Mouse (Mus musculus) liver, postnatal 0 days (tissue): ENCODE measurements around the gene Ahsa1. TPM values are rescaled to one million over a fixed set of nuclear protein-coding genes. Genes with fewer than 3 reads are reported as not detected.
A peak's percentile ranks its signal among the peaks of the same experiment; 100 is the strongest.
"Not testable (repeated sequence)": the region's sequence is repeated elsewhere in the genome, so short reads cannot be mapped to it uniquely, and the experiment has no call there.

ENCODE experiments used
- ATAC-seq: fragments of 200-750 bp; cut with Nextera tagmentation; 2 replicates; pipeline ENCODE4 v1.8.0; 2017; ENCODE audit warnings: mild to moderate bottlenecking, moderate library complexity
- DNase-seq: peaks from one replicate; pipeline ENCODE4 v3.0.0-alpha.2; 2016
- H3K27ac ChIP-seq: fragments of 300-500 bp; sonication (generic); 2 replicates; pipeline ENCODE4 v1.5.1; 2014; ENCODE audit warnings: antibody characterized with exemption, moderate library complexity, mild to moderate bottlenecking, low read depth
- H3K27me3 ChIP-seq: fragments of 300-500 bp; sonication (generic); 2 replicates; pipeline ENCODE4 v1.6.1; 2014; ENCODE audit warnings: low read length, control low read depth, mixed read lengths; ENCODE audit not compliant: insufficient read depth
- H3K36me3 ChIP-seq: fragments of 300-500 bp; sonication (generic); replicated peaks from 2 replicates; pipeline ENCODE4 v1.6.1; 2014; ENCODE audit warnings: mild to moderate bottlenecking, control low read depth, low read length, moderate library complexity, mixed read lengths; ENCODE audit not compliant: insufficient read depth
- H3K4me1 ChIP-seq: fragments of 300-500 bp; sonication (generic); 2 replicates; pipeline ENCODE4 v1.6.1; 2014; ENCODE audit warnings: antibody characterized with exemption, mild to moderate bottlenecking, control low read depth; ENCODE audit not compliant: insufficient read depth
- H3K4me2 ChIP-seq: fragments of 300-500 bp; sonication (generic); 2 replicates; pipeline ENCODE4 v1.6.1; 2014; ENCODE audit warnings: low read depth, mild to moderate bottlenecking, low read length, moderate library complexity, mixed read lengths
- H3K4me3 ChIP-seq: fragments of 300-500 bp; sonication (generic); 2 replicates; pipeline ENCODE4 v1.5.1; 2014; ENCODE audit warnings: low read depth, low read length
- H3K9ac ChIP-seq: fragments of 300-500 bp; sonication (generic); replicated peaks from 2 replicates; pipeline ENCODE4 v1.6.1; 2014; ENCODE audit warnings: mild to moderate bottlenecking, moderate library complexity
- H3K9me3 ChIP-seq: fragments of 300-500 bp; sonication (generic); 2 replicates; pipeline ENCODE4 v1.6.1; 2016; ENCODE audit warnings: mild to moderate bottlenecking, control low read depth, low read length, mixed read lengths
- CTCF ChIP-seq: sonication (generic); IDR thresholded peaks from 2 replicates; pipeline ENCODE4 v1.5.1; 2016; ENCODE audit warnings: antibody characterized with exemption, low read depth
- EP300 ChIP-seq: IDR thresholded peaks from 2 replicates; pipeline ENCODE4 v1.6.1; 2016; ENCODE audit warnings: antibody characterized with exemption, low read depth, mild to moderate bottlenecking
- WGBS: fragments of 180-500 bp; shearing (Covaris S2); extraction: QIAGEN DNeasy Blood & Tissue Kit; methylation state at CpG from one replicate; pipeline ENCODE4 v1.1.7; 2014; ENCODE audit not compliant: insufficient replicate concordance; 5-methylcytosine and 5-hydroxymethylcytosine counted together
- polyA plus RNA-seq: library from polyadenylated mRNA; unstranded; fragments of >200 nt; fragmentation: Nextera tagmentation; extraction: Ambion mirVana; gene quantifications from 2 replicates; pipeline ENCODE4 v1.2.1, GENCODE M21; 2015

The Ahsa1 gene
- polyA plus RNA-seq, 1 experiment from 2014 or later: 89.4 TPM

DNA sequence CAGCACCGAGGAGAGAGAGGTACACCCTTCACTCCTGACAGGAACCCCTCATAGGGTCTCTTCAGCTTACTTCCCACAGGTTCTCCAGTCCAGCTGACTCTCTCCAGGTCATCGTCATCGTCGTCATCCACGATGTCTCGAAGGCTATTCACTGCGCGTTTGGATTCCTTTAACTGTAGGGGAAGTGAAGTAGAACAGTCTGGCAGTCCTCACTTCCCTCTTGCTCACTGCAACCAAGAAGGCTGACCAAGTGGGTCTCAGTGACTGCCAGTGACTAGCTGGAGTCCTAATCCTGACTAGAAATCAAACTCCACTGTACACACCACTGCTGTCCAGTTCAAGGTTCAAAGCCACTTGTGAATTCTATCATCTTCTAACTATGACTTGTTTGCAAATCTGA lies 5.7 kb upstream of the Ahsa1 start:
- Histone ChIP-seq H3K9ac (no peak overlapping the region), H3K27me3 (no peaks in the 10 kb centered on the region), H3K4me3 (no peak overlapping the region), H3K36me3 (peaks cover 33% of the 10 kb centered on the region), H3K9me3 (no peaks in the 10 kb centered on the region), H3K27ac (no peak overlapping the region), H3K4me1 (no peaks in the 10 kb centered on the region), H3K4me2 (no peak overlapping the region)
- ATAC-seq: no peak
- TF ChIP-seq EP300: no peak
- TF ChIP-seq CTCF: no peak
- DNase-seq: no peak
- 87% methylated on average over 8 of the region's 8 CpGs for WGBS

DNA sequence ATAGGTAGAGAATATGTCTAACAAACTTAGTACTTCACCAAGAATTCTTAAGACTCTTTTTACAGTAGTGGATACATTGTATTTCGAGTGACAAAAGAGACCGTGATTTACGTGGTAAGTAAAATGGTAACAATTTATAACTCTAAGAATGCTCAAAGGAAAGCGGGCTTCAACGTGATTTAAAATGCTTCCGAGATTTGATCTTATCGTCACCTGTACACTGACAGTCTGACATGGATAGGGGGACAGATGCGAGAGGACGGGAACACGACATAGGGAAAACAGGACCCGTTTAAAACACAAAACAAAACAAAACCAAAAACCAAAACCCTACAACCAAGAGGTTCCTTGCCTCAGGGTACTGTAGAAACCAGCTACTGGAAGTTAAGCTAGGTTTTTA lies 835 bp upstream of the Ahsa1 start:
- peak overlapping the region; percentile 55 for H3K27ac ChIP-seq
- H3K9me3 ChIP-seq: no peaks in the 10 kb centered on the region
- ATAC-seq (no peak), DNase-seq (no peak)
- H3K9ac ChIP-seq: peak overlapping the region; percentile 90
- peak overlapping the region; percentile 85 for H3K4me2 ChIP-seq
- WGBS: 17% methylated on average over 11 of the region's 11 CpGs
- TF ChIP-seq CTCF (no peak), EP300 (no peak)
- no peaks in the 10 kb centered on the region for H3K4me1 ChIP-seq
- no peaks in the 10 kb centered on the region for H3K27me3 ChIP-seq
- peaks cover 17% of the 10 kb centered on the region for H3K36me3 ChIP-seq
- H3K4me3 ChIP-seq: peak overlapping the region; percentile 82

DNA sequence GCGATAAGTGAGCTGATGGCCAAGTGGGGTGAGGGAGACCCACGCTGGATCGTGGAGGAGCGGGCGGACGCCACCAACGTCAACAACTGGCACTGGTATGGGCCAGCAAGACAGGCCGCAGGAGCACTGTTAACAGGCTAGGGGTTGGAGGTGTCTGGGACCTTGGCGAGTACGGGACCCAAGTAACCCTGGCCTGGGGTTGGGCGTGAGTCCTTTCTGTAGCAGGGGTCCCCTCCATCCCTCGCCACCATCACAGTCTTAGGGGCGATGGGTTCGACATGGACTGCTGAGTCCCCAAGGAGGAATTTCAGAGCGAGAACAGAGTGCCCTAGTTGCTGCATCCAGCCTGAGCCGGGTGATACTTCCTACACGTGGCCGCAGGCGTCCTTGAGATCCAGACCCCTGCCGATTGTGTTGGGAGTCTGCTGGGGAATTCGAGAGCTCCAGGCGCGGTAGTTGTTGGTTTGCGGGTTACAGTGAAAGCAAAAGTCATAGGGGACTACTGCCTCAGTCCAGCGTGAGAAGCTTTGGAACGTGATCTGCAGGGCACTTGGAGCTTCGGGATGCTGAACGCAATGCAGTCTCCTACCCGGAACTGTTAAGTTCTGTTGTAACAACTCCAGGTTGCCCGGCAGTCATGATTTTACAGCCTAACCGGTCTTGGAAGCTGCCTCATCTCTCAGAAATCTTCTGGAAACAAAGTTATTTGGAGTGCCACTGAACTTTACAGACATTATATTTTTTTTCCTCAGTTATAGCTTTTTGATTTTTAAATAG lies 736 bp downstream of the Ahsa1 start:
- TF ChIP-seq EP300: no peak
- no peak for TF ChIP-seq CTCF
- Histone ChIP-seq H3K9ac (peak overlapping the region; percentile 90), H3K4me3 (peak overlapping the region; percentile 82), H3K36me3 (peaks cover 31% of the 10 kb centered on the region), H3K4me1 (no peaks in the 10 kb centered on the region), H3K27ac (peak overlapping the region; percentile 92), H3K4me2 (peak overlapping the region; percentile 85), H3K27me3 (no peaks in the 10 kb centered on the region), H3K9me3 (no peaks in the 10 kb centered on the region)
- DNase-seq (no peak), ATAC-seq (peak; percentile 43)
- WGBS: under 1% methylated on average over 25 of the region's 31 CpGs

DNA sequence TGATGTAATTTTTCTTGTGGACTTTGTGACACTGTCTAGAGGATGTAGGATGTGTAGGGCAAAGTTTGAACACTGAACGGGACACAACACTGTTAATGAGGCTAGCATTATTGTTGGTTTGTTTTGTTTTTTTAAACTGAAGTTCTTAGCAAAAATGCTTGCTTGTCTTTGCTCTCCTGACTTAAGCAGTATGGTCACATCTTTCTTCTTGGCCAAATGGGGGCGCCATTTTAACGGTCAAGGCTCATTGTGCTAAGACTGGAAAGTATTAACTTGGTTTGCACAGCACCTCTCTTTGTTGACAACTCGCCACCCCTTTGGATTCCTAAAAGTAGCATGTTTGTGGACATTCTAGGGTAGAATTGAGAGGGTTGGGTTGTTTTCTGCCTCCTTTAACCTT lies 1.4 kb downstream of the Ahsa1 start:
- no peaks in the 10 kb centered on the region for H3K4me1 ChIP-seq
- H3K4me3 ChIP-seq: peak overlapping the region; percentile 82
- peak overlapping the region; percentile 90 for H3K9ac ChIP-seq
- DNase-seq: peak; percentile 44
- H3K36me3 ChIP-seq: peaks cover 38% of the 10 kb centered on the region
- ATAC-seq: no peak
- H3K27me3 ChIP-seq: no peaks in the 10 kb centered on the region
- peak overlapping the region; percentile 85 for H3K4me2 ChIP-seq
- H3K27ac ChIP-seq: no peak overlapping the region
- no peaks in the 10 kb centered on the region for H3K9me3 ChIP-seq
- TF ChIP-seq EP300: no peak
- TF ChIP-seq CTCF: peak; percentile 76
- WGBS: 14% methylated on average over 4 of the region's 4 CpGs

DNA sequence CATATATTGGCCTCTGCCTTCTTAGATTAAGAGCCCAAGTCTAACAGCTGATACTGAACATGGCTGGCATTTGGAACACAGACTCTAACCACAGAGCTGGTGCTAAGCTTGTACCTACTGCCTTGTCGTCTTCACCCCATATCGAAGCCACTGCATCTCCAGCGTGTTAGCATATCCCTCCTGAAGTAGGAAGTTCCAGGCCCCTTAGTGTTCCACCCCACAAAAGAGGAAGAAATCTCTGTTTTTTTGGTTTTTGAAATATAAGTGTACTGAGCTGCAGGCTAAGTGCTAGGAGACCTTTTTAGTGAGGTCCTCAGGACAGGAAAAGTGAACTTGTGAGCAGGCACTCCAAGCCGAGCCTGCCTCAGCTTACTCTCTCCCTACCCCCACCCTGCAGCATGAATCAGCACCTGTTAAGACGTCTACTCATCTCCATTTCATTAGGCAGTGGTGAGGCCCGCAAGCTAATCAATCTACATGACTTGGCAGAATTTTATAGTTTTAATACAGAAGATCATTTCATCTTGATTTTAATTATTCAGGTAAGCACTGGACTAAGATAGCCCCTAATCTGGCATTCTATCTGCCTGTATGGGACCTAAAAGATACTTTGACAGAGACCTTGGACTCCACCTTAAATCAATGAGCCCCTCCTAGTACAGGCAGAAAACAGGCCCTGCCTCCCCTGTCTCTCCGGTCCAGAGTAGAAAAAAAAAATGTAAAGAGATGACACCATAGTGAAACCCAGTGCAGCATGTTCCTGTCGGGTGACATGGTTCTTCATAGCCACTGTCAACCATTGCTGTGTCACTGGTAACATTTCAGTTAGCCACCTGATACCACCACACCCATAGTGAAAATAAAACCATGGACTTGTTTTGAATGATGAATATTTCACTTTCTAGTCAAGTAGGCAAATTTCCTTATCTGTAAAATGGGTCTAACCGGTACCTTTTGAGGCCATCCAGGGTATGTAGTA lies 8.9 kb downstream of the Ahsa1 start:
- ATAC-seq: peak; percentile 72
- H3K9ac ChIP-seq: no peak overlapping the region
- H3K27me3 ChIP-seq: no peaks in the 10 kb centered on the region
- H3K36me3 ChIP-seq: peaks cover 54% of the 10 kb centered on the region
- no peak overlapping the region for H3K4me3 ChIP-seq
- 55% methylated on average over 9 of the region's 9 CpGs for WGBS
- 0 out of 2 replicates have a peak, but pooled peaks cover 3% of the 10 kb centered on the region for H3K4me1 ChIP-seq
- no peak for TF ChIP-seq CTCF
- TF ChIP-seq EP300: no peak
- DNase-seq: no peak
- H3K27ac ChIP-seq: peak overlapping the region; percentile 55
- no peak overlapping the region for H3K4me2 ChIP-seq
- H3K9me3 ChIP-seq: no peaks in the 10 kb centered on the region

DNA sequence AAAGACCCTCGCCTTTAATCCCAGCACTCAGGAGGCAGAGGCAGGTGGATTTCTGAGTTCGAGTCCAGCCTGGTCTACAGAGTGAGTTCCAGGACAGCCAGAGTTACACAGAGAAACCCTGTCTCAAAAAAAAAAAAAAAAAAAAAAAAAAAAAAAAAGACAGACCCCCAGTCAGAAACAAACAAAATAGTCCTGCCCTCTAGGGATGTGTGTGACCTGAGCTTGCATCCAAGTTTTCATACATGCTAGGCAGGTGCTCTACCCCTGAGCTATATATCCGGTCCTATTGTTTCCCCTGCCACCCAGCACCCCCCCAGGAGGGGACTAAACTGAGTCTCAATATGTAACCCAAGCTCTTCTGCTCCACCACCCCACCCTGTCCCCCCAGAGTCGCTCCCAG lies 11.0 kb downstream of the Ahsa1 start:
- not testable (repeated sequence) for H3K4me3 ChIP-seq, H3K9ac ChIP-seq, H3K27me3 ChIP-seq, H3K4me1 ChIP-seq, H3K9me3 ChIP-seq, DNase-seq, H3K4me2 ChIP-seq, ATAC-seq, H3K27ac ChIP-seq
- 76% methylated on average over 4 of the region's 4 CpGs for WGBS
- H3K36me3 ChIP-seq: peaks cover 33% of the 10 kb centered on the region
